Mouse (Mus musculus): ENCODE data around the gene Igfals. TPM values are rescaled to one million over a fixed set of nuclear protein-coding genes. Genes with fewer than 3 reads are reported as not detected.

Igfals gene
- total RNA-seq, 2 experiments from 2014 or later: not detected

DNA sequence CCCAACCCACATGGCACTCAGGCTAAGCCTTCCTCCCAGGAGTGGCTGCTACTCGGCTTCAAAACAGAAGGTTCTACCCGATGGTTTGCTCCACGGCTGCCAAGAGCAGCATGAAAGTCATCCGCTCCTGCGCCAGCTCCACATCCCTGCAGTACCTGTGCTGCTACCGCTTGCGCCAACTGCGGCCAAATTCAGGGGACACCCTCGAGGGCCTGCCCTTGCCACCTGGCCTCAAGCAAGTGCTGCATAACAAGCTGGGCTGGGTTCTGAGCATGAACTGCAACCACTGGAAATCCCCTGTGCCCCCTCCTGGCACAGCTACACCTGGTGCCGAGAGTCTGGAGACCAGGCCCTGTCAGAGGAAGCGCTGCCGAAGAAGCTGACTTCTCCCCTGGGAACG lies 25.5 kb downstream of the Igfals start:
- ATAC-seq (replicated peaks; ENCODE audit: poor library complexity, severe bottlenecking): no peak

DNA sequence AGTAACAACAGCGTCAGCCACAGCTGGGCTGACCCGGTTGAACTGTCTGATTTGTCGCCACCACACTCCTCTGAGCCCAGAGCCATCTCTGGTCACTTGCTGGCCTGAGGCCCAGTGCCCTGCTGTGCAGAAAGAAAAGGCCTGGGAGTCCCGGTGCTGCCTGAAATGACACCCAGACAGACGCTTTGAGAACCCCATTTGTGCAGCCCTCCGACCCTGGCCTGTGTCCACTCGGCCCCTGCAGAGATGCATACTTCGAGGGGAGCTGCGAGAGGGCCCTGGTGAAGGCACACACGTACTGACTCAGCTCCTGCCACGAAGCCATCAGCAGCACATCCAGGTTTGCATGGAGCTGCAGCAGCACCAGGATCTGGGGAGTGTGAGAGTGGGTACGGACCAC lies 27.0 kb downstream of the Igfals start:
- no peak for ATAC-seq (replicated peaks; ENCODE audit: poor library complexity, severe bottlenecking)

DNA sequence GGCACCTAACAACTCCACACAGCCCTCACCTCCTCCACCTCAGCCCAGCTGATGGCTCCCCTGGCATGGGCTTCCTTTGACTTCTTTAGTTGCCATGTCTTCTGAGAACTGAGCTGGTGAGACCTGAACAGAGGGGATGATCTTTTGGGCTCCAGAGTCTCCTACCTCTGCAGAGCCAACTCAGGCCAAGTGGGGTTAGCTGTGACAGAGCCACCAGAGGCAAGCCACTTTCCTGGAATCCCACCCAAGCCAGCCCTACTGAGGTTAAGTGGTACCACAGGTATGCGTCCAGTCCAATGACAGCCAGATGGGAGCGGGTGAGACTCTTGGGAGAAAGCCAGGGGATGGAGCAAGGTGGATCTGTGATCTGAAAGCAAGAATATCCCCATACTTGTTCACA lies 27.5 kb downstream of the Igfals start:
- no peak for ATAC-seq (replicated peaks; ENCODE audit: poor library complexity, severe bottlenecking)

DNA sequence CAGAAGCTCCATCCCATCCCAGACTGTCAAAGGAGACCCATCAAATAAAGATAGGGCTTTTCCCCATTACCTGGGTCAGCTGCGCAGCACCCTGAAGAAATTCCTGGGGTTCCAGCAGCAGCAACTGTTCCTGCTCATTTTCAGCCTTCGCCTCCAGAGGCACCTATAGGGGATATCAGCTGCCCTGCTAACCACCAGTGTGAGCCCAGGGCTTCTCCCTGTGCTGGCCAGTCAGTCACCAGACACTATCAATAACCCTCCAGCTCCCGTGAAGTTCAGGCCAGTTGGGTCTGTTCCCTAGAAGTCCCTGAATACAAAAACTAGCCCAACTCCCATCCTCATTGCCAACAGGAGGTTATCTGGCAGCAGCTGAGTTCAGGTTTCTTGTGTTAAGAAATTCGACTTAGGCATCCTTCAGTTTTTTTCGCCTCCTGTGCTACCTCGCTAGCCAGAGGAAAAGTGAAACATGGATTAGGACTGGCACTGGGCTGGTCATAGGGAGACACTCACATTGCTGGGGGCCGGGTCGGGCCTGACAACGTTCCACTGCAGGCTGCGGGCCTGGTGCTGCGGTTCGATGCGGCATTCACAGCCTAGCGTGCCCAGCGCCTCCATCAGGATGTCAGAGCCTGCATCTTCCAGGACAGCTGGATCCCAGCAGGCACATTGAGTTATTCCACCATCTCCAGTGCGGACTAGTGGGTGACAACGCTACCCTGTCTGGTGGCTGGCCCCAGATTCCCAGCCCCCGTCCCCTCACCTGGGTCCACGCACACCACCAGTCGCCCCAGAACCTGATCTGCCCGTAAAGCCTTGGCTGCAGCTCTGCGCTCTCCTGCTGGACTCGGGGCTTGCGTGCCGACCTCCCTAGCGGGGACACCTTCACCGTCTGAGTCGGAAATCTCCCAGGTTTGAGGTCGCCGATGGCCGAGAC lies 28.5 kb downstream of the Igfals start:
- ATAC-seq (replicated peaks; ENCODE audit: poor library complexity, severe bottlenecking): peak; percentile 7; the same call in 1 of the 2 replicates

DNA sequence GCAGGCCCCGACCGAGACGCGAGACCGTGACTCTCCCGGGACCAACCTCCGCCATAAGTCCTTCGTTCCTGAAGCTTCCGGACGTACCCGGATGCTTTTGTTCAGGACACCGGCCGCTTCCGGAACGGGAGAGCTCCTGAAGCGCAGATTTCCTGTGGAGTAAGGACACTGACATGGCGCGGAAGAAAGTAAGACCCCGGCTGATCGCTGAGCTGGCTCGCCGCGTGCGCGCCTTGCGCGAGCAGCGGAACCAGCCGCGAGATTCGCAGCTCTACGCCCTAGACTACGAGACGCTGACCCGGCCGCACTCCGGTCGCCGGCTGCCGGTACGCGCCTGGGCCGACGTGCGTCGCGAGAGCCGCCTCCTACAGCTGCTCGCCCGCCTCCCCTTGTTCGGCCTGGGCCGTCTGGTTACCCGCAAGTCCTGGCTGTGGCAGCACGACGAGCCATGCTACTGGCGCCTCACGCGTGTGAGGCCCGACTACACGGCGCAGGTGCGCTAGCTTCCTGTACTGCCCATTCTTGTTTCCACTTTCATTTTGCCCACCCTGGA lies 29.3 kb downstream of the Igfals start, which contains the start of the genes Eme2 and Mrps34:
TSS of gene Eme2 (minus strand) at position 93 of the 553 bp plus-strand sequence.
TSS of gene Mrps34 (plus strand) at position 122 of the 553 bp plus-strand sequence.
- peak; percentile 69 for ATAC-seq (replicated peaks; ENCODE audit: poor library complexity, severe bottlenecking)

DNA sequence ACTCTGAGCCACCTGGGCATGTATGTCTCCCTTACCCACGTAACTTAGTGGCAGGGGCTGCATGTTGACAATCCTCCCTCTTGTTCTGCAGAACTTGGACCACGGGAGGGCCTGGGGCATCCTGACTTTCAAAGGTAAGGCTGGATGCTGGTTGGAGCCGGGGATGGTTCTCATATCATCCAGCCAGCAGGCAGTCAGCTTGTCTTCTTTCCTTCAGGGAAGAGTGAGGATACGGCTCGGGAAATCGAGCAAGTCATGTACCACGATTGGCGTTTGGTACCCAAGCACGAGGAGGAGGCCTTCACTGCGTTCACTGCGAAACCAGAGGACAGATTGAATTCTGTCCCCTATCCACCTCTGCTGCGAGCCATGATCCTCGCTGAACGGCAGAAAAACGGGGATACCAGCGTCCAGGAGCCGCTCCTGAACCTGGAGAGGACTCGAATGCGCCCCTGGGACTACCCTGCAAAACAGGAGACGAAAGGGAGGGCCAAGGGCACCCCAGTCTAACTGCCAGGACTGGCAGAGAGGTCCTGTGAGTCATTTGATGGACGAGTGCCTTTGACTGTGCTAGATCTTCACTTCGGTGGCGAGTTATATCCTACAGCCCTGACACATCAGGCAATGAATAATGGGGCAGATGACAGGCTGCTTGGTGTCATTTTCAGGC lies 29.9 kb downstream of the Igfals start:
- no peak for ATAC-seq (replicated peaks; ENCODE audit: poor library complexity, severe bottlenecking)

DNA sequence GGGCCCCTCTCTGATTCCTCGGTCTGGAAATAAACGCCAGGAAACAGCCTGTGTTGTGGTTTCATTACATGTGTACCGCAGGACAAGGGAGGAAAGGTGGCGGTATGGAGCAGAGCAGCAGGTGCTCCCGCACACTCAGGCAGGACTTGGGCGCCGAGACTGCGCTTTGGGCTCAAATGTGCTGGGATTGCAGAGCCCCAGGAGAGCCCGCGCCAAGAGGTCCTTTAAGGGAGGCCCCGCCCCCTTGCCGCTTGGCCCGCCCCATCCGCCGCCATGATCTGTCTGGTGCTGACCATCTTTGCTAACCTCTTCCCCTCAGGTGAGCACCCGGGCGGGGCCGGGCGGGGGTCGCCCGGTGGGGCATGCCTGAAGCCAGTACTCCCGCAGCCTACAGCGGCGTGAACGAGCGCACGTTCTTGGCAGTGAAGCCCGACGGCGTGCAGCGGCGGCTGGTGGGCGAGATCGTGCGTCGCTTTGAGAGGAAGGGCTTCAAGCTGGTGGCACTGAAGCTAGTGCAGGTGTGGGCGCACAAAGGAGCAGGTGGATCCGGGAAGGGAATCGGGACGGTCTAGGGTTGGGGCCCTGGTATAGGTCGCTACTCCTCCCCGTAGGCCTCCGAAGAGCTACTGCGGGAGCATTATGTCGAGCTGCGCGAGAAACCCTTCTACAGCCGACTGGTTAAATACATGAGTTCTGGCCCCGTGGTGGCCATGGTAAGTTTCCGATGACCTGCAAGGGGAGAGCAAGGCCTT lies 30.6 kb downstream of the Igfals start, which contains the start of gene Nme3:
TSS of gene Nme3 (plus strand) at position 260 of the 752 bp plus-strand sequence.
- ATAC-seq (replicated peaks; ENCODE audit: poor library complexity, severe bottlenecking): peak; percentile 43

DNA sequence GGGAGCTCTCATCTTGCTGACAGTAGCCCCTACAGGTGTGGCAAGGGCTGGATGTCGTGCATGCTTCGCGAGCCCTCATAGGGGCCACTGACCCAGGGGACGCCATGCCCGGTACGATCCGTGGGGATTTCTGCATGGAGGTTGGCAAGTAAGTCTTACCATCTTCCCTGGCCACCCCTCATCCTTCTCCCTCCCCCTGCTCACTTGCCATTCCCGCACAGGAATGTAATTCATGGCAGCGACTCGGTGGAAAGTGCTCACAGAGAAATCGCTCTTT lies 31.1 kb downstream of the Igfals start:
- ATAC-seq (replicated peaks; ENCODE audit: poor library complexity, severe bottlenecking): no peak

DNA sequence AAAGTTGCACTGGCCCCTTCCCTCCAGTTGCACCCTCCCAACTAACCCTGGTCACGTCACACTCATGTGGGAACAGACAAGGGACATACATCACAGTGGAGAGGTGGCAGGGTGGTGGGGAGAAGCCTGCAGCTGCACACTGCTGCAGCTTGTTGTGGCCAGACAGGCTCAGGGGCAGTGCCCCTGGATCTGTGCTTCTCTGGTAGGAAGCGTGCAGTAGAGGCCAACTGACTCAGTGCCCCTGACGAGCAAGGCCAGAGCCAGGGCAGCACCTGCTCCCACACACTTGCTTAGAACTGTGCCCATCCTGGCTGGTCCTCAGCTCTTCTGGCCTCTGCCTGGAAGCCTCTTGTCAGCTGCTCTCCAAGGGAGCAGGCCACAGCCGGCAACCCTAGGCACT lies 31.8 kb downstream of the Igfals start:
- no peak for ATAC-seq (replicated peaks; ENCODE audit: poor library complexity, severe bottlenecking)

DNA sequence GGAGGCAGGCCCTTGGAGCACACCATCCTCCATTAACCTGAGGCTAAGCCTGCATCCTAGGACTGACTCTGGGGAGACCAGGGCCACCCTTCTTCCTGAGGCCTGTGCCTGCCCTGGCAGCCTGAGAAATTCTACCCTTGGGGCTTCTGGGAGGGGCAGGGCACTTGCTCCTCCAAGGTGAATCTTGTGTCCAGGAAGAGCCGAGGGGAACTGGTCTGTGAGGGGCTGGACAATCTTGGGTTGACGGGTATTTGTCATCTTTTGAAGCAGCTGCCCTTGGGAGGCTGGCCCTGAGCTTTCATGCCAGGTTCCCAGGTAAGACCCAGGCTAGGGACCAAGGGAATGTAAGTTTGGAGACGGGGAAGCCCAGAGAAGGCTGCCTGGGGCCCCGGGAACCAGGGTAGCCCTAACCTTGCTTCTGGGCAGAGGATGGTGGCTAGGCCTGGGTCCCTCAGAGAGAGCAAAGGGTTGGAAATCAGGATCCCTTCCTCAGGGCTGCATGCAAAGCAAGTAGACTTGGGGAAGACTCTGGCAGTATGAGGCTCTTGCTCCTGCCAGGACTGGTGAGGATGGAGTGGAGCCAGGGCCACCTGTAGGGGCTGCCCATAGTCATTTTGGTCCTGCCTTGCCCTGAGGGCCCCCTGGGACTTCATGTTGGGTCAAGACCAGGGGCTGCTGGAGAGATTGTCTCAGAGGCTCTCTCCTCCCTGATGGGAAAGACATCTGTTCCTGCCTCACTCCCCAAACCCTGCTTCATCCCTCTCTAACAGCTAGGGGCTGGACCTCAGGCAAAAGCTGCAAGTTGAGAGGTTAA lies 32.5 kb downstream of the Igfals start:
- ATAC-seq (replicated peaks; ENCODE audit: poor library complexity, severe bottlenecking): no peak

DNA sequence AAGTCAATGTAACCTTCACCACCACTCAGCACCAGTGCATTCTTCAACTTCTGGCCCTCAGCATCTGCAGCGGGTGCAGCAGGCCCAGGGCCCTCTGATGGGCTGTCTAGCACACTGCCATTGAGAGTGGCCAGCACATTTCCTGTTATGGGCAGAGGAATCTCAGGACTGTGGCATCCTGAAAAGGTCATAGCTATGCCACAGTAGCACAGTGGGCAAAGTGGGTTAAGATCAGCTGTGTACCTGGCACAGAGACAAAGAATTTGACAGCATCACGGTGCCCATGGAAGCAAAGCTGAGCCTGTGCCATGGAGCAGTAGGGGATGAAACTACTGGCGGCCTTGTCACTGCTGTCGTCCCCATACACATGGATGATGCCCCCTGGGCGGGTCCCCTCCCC lies 33.4 kb downstream of the Igfals start:
- no peak for ATAC-seq (replicated peaks; ENCODE audit: poor library complexity, severe bottlenecking)

DNA sequence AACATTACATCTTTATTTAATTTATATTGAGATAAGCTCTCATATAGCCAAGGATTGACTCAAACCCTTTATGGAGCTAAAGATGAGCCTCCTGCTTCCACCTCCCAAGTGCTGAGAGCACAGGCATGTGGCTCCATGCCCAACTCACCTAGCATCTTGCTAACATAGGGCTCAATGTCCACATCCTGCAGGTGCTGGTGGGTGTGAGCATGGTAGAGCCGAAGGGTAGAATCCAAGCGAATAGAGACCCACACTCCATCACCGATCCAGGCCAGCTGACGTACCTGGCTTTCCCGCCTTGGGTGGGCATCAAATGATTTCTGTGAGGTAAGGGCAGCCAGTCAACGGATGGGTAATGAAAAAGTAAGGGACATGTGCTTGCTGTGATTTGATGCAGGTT lies 34.2 kb downstream of the Igfals start:
- ATAC-seq (replicated peaks; ENCODE audit: poor library complexity, severe bottlenecking): no peak

DNA sequence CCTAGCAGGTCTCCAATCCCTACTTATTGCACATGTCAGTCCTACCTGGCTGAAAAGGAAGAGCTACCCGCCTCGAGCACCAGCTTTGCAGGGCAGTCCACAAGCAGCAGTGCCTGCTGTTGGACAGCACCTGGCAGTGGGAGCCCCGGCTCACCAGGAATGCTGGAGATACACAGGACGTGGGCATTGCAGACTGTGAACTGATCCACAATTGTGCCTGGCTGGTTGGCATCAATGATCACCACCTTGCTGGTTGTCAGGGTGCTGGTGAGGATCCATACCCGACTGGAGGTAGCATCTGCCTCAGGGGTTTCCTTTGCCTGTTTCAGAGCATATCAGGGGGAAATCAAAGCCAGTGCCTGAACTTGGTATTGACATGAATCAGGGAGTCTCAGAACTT lies 36.3 kb downstream of the Igfals start:
- ATAC-seq (replicated peaks; ENCODE audit: poor library complexity, severe bottlenecking): no peak

DNA sequence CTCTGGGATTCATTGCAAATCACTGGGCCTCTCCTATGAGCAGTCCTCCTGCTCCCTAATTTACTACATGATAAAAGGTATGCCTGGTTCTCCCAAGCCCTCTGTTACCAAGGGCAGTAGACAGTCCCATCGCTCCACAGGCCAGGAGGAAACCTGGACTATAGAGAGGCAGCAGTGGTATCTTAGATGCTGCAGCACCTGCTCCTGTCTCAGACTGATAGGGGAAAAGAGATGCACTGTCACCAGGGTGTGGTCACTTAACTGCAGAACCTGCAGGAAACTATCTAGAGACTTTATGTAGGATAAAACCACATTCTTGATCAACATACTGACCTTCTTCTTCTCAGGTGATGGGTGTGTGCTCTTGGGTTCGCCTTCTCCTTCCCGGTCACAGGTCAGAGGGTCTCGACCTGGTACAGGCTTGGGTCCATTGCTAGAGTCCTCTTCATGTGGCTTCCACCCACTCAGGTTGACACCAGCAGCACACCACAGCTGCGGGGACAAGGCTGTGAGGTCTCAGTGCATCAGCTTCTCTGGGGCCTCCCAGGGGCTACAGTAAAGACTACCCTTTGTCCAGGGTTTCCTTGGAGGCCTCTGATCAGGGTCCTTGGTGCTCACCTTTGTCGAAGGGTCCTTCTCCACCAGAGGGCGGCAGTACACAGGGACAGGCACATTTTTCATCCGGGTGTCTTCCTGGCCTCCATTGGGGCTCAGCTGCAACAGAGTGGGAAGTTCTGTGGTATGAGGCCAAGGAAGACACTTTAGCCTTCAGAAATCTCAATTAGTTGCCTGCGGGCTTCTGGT lies 37.1 kb downstream of the Igfals start:
- ATAC-seq (replicated peaks; ENCODE audit: poor library complexity, severe bottlenecking): peak; percentile 43

DNA sequence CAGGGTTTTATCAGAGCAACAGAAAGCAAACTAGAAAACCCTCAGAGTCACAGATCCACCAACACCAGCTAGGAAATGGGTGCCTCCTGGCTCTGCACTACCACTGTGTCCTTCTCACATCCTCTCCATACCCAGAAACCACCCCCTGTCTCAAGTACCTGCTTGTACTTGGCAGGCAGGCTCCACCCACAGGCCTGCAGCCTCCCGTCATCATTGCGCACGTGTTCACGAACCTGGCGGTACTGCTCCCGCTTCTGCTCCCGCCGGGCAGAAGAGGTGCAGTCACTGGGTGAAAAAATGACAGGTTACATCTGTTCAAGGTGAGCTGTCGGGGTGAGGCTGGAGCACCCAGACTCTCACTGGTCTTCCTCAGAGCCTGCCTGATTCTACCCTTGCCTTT lies 38.0 kb downstream of the Igfals start:
- ATAC-seq (replicated peaks; ENCODE audit: poor library complexity, severe bottlenecking): no peak

DNA sequence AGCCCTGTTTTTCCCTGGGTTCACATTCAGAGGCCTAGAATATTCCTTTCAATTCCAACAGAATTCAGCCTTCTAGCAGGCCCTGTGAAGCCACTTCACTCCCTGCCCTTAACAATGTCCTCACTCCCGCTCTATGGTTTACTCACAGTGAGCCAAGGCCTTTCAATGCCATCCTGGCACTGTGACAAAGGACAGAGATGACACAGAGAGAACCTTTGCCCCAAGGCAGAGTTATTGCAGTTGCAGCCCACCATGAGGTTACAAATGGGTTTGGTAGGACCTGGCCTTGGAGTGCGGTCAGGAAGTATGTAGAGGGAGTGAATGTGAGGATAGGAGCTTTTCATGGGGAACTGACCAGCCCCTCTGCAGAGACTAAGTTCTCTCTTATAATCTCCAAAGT lies 41.8 kb downstream of the Igfals start:
- no peak for ATAC-seq (replicated peaks; ENCODE audit: poor library complexity, severe bottlenecking)

DNA sequence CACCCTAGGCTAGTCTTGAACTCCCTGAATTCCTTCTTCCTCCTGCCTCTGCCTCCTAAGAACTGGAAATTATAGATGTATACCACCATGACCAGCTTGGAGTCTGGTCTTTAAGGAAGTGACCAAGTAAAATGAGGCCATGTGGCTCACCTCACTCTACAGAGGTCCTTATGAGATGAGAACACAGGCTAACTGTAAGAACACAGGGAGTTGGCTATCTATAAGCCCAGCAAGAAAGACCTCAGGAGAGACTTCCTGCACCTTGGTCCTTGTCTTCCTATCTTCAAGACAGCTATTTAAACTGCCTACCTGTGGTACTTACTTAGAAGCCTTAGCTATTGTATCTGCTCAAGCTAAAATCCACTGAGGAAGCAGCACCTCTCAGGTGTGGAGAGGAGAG lies 48.2 kb downstream of the Igfals start:
- no peak for ATAC-seq (replicated peaks; ENCODE audit: poor library complexity, severe bottlenecking)

DNA sequence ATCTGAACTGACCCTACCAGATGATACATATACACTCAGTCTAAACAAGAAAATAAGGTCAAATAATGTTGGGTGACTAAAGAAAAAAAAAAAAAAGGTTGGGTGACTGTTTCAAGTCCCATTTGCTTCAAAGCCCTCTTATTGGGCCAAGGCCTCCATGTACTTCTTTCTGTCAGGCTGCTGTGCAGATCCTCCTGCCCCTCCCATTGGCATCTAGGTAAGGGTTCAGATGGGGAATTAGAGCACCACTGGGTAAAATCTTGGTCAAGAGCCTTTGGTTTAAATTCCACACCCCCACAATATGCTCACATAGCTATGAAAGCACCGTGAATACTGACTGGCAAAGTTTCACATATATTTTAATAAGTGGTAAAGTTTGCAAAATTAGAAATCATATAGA lies 57.4 kb downstream of the Igfals start:
- ATAC-seq (replicated peaks; ENCODE audit: poor library complexity, severe bottlenecking): no peak

DNA sequence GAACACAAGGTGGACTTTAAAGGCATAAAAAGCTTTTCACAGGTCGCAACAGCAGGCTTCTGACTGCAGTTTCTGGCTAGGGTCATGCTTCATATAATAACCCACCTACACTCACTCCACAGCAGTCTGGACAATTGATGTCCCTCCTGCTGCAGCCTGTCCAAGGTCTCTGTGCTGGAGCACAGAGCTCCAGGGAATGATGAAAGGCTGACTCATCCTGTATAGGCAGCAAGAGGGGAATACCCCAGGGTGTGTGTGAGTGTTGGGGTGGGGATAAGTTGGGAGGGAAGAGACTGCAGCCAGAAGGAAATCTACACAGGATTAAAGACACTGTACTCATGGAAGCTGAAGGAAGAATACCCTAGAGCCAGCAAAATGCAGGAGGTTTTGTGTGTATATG lies 63.7 kb downstream of the Igfals start:
- ATAC-seq (replicated peaks; ENCODE audit: poor library complexity, severe bottlenecking): no peak
